Mouse (Mus musculus) gastrocnemius, adult 2 months (tissue): Measurements from ENCODE around the gene Ddah1. TPM values are rescaled to one million over a fixed set of nuclear protein-coding genes. Genes with fewer than 3 reads are reported as not detected.

Experiments
- DNase-seq: peaks from one replicate; pipeline ENCODE4 v3.0.0; 2022
- H3K27ac ChIP-seq: fragments of 200-600 bp; 2 replicates; pipeline ENCODE4 v1.8.1; 2022; ENCODE audit warnings: mild to moderate bottlenecking
- H3K4me3 ChIP-seq: fragments of 200-600 bp; 2 replicates; pipeline ENCODE4 v1.8.1; 2022; ENCODE audit warnings: mild to moderate bottlenecking, moderate library complexity
- CTCF ChIP-seq: fragments of 200-600 bp; IDR thresholded peaks from 2 replicates; pipeline ENCODE4 v1.8.1; 2022; ENCODE audit warnings: antibody characterized with exemption, mild to moderate bottlenecking, moderate library complexity
- intact Hi-C: fragments of 180-260 bp; cut with DNase I; formaldehyde crosslinking; loops from one replicate; pipeline ENCODE4 v1.15.1; 2025
- long read RNA-seq, 2 experiments: library from polyadenylated mRNA; stranded (forward); transcript quantifications; one replicate each; pipeline ENCODE4 v2.0.0; 2021
- total RNA-seq, 2 experiments: library from RNA; stranded (reverse); gene quantifications; 2 replicates each; pipeline ENCODE4 v1.2.3; 2021

Ddah1 gene
- total RNA-seq = 1 to 10 TPM; 2.2 to 4.4 TPM
- long read RNA-seq, experiment 1, partial matches to known transcripts = 1 of 6 reads
- long read RNA-seq, experiment 1, other reads (novel, unspliced or antisense) = 1 of 6 reads
- long read RNA-seq, experiment 2, partial matches to known transcripts = 0 of 5 reads
- long read RNA-seq, experiment 2, other reads (novel, unspliced or antisense) = 2 of 5 reads

DNA sequence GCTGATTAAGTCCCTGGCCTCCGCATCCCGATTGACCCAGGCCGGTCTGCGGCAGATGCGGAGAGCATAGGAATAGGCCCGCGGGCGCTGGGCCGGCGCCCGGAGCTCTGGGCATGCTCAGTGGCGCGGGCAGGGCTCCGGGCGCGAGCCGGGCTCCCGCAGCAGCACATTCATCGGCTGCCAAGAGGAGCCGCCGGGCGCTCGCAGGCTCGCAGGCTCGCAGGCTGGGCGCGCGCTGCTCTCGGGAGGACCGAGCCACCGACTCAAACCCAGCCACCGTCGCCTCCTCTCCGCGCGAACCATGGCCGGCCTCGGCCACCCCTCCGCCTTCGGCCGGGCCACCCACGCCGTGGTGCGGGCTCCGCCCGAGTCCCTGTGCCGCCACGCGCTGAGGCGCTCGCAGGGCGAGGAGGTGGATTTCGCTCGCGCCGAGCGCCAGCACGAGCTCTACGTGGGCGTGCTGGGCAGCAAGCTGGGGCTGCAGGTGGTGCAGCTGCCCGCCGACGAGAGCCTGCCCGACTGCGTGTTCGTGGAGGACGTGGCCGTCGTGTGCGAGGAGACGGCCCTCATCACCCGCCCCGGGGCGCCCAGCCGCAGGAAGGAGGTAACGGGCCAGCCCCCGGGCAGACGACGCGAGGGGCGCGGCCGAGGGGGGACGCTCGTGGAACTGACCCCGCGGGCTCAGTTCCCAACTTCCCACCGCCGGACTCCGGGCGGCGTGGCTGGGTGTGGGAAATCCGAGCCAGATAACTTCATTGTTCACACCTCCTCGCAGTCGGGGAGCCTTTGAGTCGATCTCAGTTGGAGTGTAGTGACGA is at the start of gene Ddah1:
Gene Ddah1 (plus strand): TSS at position 115 of the 818 bp plus-strand sequence.
- DNase-seq = peak; percentile 87
- intact Hi-C loops = loop anchor here (10.0 kb wide), 1 partner anchor 146 kb away; no protein-coding TSS in a partner anchor
- no peak for TF ChIP-seq CTCF
- Histone ChIP-seq H3K27ac (peak within 1 kb of the TSS; percentile 81), H3K4me3 (peak within 1 kb of the TSS; percentile 87)

- no peak for DNase-seq
- H3K27ac ChIP-seq = no peak overlapping the region
- no peak overlapping the region for H3K4me3 ChIP-seq
- intact Hi-C loops = no loop called here
- TF ChIP-seq CTCF = no peak
Observed at GRCm38 (mm10) chr3:145715923-145716322, 42.6 kb upstream of the Ddah1 start.

DNA sequence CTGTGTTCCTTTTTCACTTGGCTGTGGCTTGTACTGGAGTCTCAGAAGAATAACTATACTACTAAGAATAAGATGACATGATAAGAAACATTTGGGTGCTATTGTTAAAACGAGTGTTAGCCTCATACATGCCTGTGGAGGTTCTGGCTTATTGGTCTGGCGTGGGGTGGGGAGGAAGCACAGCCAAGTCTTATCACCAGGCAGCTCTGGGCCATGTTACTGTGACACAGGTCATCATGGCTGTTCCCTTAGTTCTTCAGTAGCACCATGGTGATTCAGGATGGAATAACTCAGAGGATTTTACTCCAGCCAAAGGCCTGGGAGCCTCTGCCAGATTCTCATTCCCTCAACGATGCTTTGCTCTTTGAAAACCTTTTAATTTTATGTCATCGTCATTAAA is 38.8 kb upstream of the Ddah1 start:
- TF ChIP-seq CTCF = no peak
- intact Hi-C loops = no loop called here
- Histone ChIP-seq H3K27ac (no peak overlapping the region), H3K4me3 (no peak overlapping the region)
- no peak for DNase-seq

DNA sequence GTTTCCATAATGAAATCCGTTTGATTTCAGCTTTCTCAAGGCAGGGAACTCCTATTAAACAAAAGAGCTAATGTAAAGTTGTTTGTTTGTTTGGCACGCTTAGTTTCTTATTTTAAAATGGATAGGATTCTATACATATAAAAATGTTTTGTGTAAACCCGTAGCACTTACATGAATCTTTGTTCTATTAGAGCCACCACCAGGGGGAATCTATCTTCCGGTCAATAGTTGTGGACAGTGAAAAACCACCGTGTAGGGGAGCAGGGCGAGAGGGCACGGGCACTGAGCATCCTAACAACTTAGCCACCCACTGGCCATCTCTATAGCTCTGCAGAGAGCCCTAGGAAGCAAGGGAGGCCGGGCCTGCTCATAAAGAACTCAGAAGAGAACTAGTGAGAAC is 33.4 kb upstream of the Ddah1 start:
- intact Hi-C loops = loop anchor here (5.0 kb wide), 2 partner anchors 78 to 182 kb away; partner anchors contain the start of gene Ccn1
- TF ChIP-seq CTCF = peak; percentile 36
- DNase-seq = no peak
- no peak overlapping the region for H3K4me3 ChIP-seq
- no peak overlapping the region for H3K27ac ChIP-seq

DNA sequence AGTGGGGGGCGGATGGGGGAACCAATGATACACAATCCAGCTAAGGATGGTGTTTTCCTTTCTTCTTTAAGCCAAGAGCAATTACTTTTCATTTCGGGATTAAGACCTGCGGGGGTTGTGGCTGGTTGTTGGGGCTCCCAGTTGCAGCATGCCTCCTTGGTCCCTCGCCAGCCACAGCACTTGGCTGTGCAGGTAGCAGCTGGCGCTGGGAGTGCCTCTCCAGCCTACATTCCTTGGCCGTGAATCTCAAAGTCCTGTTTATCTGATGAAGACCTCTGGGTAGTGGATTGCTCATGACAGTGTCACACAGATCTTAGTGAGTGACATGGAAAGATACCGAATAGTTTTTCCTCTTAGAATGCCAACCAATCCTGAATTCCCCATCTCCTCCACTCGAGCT is 30.1 kb upstream of the Ddah1 start:
- Histone ChIP-seq H3K4me3 (no peak overlapping the region), H3K27ac (no peak overlapping the region)
- DNase-seq = peak; percentile 28
- intact Hi-C loops = loop anchor here (5.0 kb wide), 2 partner anchors 81 to 179 kb away; partner anchors contain the start of gene Ccn1
- TF ChIP-seq CTCF = no peak

DNA sequence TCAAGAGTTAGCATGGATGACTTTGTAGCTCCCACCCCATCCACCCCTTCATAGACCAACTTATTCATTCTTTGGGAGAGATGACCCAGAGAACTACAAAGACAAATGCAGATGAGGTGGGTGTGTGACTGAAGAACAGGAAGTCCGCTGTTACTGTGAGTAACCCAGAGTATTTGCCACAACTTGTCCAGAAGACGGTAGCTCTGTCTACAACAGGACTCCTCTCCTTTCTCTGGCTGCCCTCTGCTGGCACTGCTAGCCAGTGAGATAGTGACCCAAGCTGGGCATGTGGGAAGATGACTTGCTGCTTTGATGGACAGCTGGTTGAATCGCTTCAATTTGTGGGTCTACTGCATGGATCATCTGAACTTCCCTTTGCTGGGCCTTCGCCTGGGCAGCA is 28.9 kb upstream of the Ddah1 start:
- TF ChIP-seq CTCF = peak; percentile 77
- Histone ChIP-seq H3K27ac (no peak overlapping the region), H3K4me3 (no peak overlapping the region)
- intact Hi-C loops = loop anchor here (1.0 to 5.0 kb wide), 3 partner anchors 82 to 178 kb away; partner anchors contain the start of gene Ccn1
- peak; percentile 73 for DNase-seq

GRCm38 (mm10) chr3:145730092-145730491 is 28.4 kb upstream of the Ddah1 start:
- no peak for TF ChIP-seq CTCF
- Histone ChIP-seq H3K27ac (no peak overlapping the region), H3K4me3 (no peak overlapping the region)
- no peak for DNase-seq
- intact Hi-C loops = no loop called here

DNA sequence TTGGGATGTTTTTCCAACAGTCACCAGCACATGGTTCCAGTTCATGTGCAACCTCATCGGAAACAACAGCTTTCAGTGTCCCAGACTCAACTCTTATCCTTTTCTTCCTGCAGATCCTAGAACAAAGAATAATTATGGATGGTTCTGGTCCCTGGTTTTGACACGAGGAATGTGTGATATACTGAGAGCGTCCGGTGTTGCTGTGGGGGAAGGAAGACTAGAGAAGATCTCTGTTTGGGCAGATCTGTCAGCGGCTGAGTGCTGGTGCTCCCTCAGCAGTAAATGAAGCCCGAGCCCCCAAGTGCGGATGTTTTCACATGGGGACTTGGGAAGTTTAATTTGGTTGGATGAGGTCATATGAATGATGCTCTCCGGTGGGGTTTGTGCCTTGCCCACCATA is 23.6 kb upstream of the Ddah1 start:
- DNase-seq = no peak
- no peak for TF ChIP-seq CTCF
- no peak overlapping the region for H3K27ac ChIP-seq
- H3K4me3 ChIP-seq = no peak overlapping the region
- intact Hi-C loops = no loop called here

DNA sequence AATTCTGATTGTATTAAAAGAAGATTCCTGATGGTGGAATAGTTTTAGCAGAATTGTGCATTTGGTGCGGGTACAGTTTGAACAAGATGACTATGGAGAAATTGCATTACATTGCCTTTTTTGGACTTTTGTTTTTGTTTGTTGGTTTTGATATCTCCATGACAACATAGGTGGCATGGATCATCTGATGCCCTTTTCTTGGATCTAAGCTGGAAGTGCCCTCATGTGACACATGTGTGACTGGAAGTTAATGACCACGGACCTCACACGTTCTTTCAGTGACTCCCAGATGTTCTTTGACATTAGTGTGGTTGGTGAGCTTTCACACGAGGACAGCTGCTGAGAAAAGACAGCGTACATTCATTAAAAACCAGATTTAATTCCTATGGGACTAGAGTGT is 21.9 kb upstream of the Ddah1 start:
- no peak overlapping the region for H3K4me3 ChIP-seq
- H3K27ac ChIP-seq = no peak overlapping the region
- DNase-seq = no peak
- intact Hi-C loops = no loop called here
- no peak for TF ChIP-seq CTCF

- intact Hi-C loops = no loop called here
- TF ChIP-seq CTCF = no peak
- Histone ChIP-seq H3K4me3 (no peak overlapping the region), H3K27ac (no peak overlapping the region)
- no peak for DNase-seq
Observed at GRCm38 (mm10) chr3:145738662-145739061, 19.8 kb upstream of the Ddah1 start.

DNA sequence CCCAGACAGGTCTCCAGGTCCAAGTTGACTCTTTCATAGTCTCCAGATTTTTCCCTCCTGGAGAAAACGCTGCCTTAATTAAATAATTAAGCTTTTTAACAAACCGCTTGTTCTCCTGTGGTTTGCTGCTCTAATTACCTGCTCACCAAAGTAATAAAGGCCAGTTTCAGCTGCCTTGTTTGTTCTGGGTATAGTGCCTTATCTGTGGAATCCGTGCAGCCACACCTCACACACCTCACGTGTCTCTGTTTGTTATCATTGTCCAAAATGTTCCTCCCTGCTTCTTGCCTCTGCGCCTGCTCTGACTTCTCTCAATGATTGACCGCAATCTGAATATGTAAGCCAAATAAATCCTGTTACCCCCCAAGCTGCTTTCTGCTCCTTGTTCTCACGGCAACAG is 18.6 kb upstream of the Ddah1 start:
- Histone ChIP-seq H3K27ac (no peak overlapping the region), H3K4me3 (no peak overlapping the region)
- DNase-seq = no peak
- TF ChIP-seq CTCF = no peak
- intact Hi-C loops = no loop called here

DNA sequence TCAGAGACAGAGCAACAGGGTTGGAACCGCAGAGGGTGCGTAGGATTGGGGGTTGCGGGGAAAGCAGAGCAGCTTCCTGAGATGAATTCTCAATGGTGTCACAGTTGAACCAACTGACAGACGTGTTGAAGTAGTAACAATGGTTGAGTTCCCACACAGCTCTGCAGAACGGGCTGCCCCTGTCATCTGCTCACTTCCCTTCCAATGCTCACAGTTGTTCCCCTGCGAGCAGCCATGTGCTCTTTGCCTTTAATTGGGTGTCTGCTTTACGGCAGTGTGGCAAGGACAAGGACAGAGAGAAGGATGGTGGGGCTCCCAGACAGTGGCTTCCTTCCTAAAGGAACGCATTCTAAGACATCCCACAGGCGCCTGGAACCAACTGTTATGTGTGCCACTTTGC is 15.4 kb upstream of the Ddah1 start:
- no peak overlapping the region for H3K27ac ChIP-seq
- H3K4me3 ChIP-seq = no peak overlapping the region
- intact Hi-C loops = no loop called here
- DNase-seq = no peak
- no peak for TF ChIP-seq CTCF

- intact Hi-C loops = no loop called here
- Histone ChIP-seq H3K4me3 (no peak overlapping the region), H3K27ac (no peak overlapping the region)
- no peak for DNase-seq
- no peak for TF ChIP-seq CTCF
Observed at GRCm38 (mm10) chr3:145743476-145744027, 14.9 kb upstream of the Ddah1 start.
